Mouse (Mus musculus) ES-Bruce4 (cell line): ENCODE data around the gene Zfp790.

Experiments
- CTCF ChIP-seq: IDR thresholded peaks from one replicate; pipeline ENCODE4 v1.8.1; 2011; ENCODE audit warnings: low read depth, low read length
- EP300 ChIP-seq: IDR thresholded peaks from 2 replicates; pipeline ENCODE4 v1.6.1; 2011; ENCODE audit warnings: low read depth, low read length; ENCODE audit not compliant: insufficient read depth

DNA sequence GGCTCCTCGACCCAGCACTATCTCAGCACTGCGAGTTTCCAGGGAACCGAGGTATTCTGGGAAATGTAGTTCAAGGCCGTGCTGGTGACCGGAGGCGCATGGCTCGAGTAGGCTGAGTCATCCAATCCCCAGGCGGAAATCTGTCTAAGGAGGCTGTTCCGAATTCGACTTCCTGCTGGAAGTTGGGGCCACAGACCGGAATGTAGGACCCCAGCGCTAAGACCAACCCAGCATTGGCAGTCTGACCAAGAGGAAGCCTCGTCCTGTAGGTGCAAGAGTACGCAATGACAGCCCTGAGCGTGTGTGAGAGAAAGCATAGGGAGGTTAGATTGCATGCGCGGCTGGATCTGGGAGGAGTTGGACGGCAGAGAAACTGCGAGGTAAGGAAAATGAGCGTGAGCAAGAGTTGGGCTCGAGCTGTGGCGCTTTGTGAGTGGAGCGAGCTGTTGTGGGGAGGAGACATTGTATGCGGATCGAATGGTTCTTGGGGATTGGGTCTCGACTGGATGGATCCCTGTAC lies at the start of gene Zfp790:
- TF ChIP-seq EP300 = no peak
- TF ChIP-seq CTCF = no peak
